Mouse (Mus musculus) CD8-positive naive resting alpha-beta T cell, adult 2 months (primary cell): ENCODE data around the gene Cacna1d.
A peak's percentile ranks its signal among the peaks of the same experiment; 100 is the strongest.

ENCODE experiments used
- DNase-seq, 2 experiments: peaks; one replicate each; pipeline ENCODE4 v3.0.0; 2022; ENCODE audit warnings: low read depth in 2 of 2, low spot score in 2 of 2

Gene Cacna1d

GRCm38 (mm10) chr14:30459891-30460523 is 31.2 kb downstream of the Cacna1d start:
- DNase-seq = peak; percentile 45 to 69

- DNase-seq = no peak
These were observed 32.4 kb downstream of the Cacna1d start for GRCm38 (mm10) chr14:30458820-30459219.

- no peak for DNase-seq
These were observed 33.4 kb downstream of the Cacna1d start for GRCm38 (mm10) chr14:30457897-30458296.

- no peak for DNase-seq
These were observed 33.8 kb downstream of the Cacna1d start for GRCm38 (mm10) chr14:30457436-30457835.

- DNase-seq = no peak
These were observed 35.3 kb downstream of the Cacna1d start for GRCm38 (mm10) chr14:30455801-30456595.

GRCm38 (mm10) chr14:30439915-30440314 is 51.3 kb downstream of the Cacna1d start:
- DNase-seq = no peak

- DNase-seq = no peak
These were observed 55.9 kb downstream of the Cacna1d start for GRCm38 (mm10) chr14:30435316-30435715.

- DNase-seq = no peak
These were observed 60.8 kb downstream of the Cacna1d start for GRCm38 (mm10) chr14:30430446-30430845.

GRCm38 (mm10) chr14:30430026-30430425 is 61.2 kb downstream of the Cacna1d start:
- DNase-seq = no peak

- DNase-seq = no peak
These were observed 61.6 kb downstream of the Cacna1d start for GRCm38 (mm10) chr14:30429606-30430005.

GRCm38 (mm10) chr14:30428757-30429156 is 62.5 kb downstream of the Cacna1d start:
- DNase-seq = no peak

GRCm38 (mm10) chr14:30425876-30426275 is 65.4 kb downstream of the Cacna1d start:
- DNase-seq = no peak

GRCm38 (mm10) chr14:30425175-30425574 is 66.1 kb downstream of the Cacna1d start:
- no peak for DNase-seq

GRCm38 (mm10) chr14:30424638-30425037 is 66.6 kb downstream of the Cacna1d start:
- no peak for DNase-seq

- DNase-seq = no peak
These were observed 68.7 kb downstream of the Cacna1d start for GRCm38 (mm10) chr14:30422376-30423140.

- DNase-seq = no peak
These were observed 71.8 kb downstream of the Cacna1d start for GRCm38 (mm10) chr14:30419458-30419857.

- no peak for DNase-seq
These were observed 72.2 kb downstream of the Cacna1d start for GRCm38 (mm10) chr14:30419046-30419445.

GRCm38 (mm10) chr14:30415830-30416229 is 75.4 kb downstream of the Cacna1d start:
- no peak for DNase-seq

GRCm38 (mm10) chr14:30414131-30414530 is 77.1 kb downstream of the Cacna1d start:
- no peak for DNase-seq

- no peak for DNase-seq
These were observed 81.9 kb downstream of the Cacna1d start for GRCm38 (mm10) chr14:30409331-30409730.

- DNase-seq = no peak
These were observed 85.6 kb downstream of the Cacna1d start for GRCm38 (mm10) chr14:30405456-30406225.
